Mouse (Mus musculus) liver, embryonic 16.5 days (tissue): ENCODE measurements around the gene Asna1. TPM values are rescaled to one million over a fixed set of nuclear protein-coding genes. Genes with fewer than 3 reads are reported as not detected.

Experiments used
- ATAC-seq: fragments of 200-750 bp; cut with Nextera tagmentation; 2 replicates; pipeline ENCODE4 v1.8.0; 2017; ENCODE audit warnings: low read depth, mild to moderate bottlenecking, moderate number of reproducible peaks, moderate library complexity
- H3K27ac ChIP-seq: fragments of 300-500 bp; sonication (generic); 2 replicates; pipeline ENCODE4 v1.5.1; 2014; ENCODE audit warnings: mild to moderate bottlenecking, low read length
- H3K27me3 ChIP-seq: fragments of 300-500 bp; sonication (generic); 2 replicates; pipeline ENCODE4 v1.6.1; 2014; ENCODE audit warnings: low read depth, low read length, mixed read lengths; ENCODE audit not compliant: control insufficient read depth, insufficient read depth
- H3K36me3 ChIP-seq: fragments of 300-500 bp; sonication (generic); 2 replicates; pipeline ENCODE4 v1.6.1; 2014; ENCODE audit warnings: mild to moderate bottlenecking; ENCODE audit not compliant: control insufficient read depth, insufficient read depth
- H3K4me1 ChIP-seq: fragments of 300-500 bp; sonication (generic); 2 replicates; pipeline ENCODE4 v1.6.1; 2014; ENCODE audit warnings: low read depth, low read length, mixed read lengths; ENCODE audit not compliant: control insufficient read depth
- H3K4me2 ChIP-seq: fragments of 300-500 bp; sonication (generic); 2 replicates; pipeline ENCODE4 v1.6.1; 2014; ENCODE audit warnings: low read depth, low read length, mixed read lengths
- H3K4me3 ChIP-seq: fragments of 300-500 bp; sonication (generic); 2 replicates; pipeline ENCODE4 v1.5.1; 2014; ENCODE audit warnings: low read depth, mild to moderate bottlenecking, low read length
- H3K9ac ChIP-seq: fragments of 300-500 bp; sonication (generic); 2 replicates; pipeline ENCODE4 v1.6.1; 2014; ENCODE audit warnings: low read depth, low read length
- H3K9me3 ChIP-seq: fragments of 300-500 bp; sonication (generic); replicated peaks from 2 replicates; pipeline ENCODE4 v1.6.1; 2016; ENCODE audit warnings: low read length; ENCODE audit not compliant: control insufficient read depth
- WGBS: fragments of 180-500 bp; shearing (Covaris S2); extraction: QIAGEN DNeasy Blood & Tissue Kit; methylation state at CpG from one replicate; pipeline ENCODE4 v1.1.7; 2014; ENCODE audit not compliant: insufficient replicate concordance; 5-methylcytosine and 5-hydroxymethylcytosine counted together
- polyA plus RNA-seq: library from polyadenylated mRNA; unstranded; fragments of >200 nt; fragmentation: Nextera tagmentation; extraction: Ambion mirVana; gene quantifications from 2 replicates; pipeline ENCODE4 v1.2.1, GENCODE M21; 2015

Gene Asna1
- polyA plus RNA-seq, 1 experiment from 2014 or later: 48.6 TPM

DNA sequence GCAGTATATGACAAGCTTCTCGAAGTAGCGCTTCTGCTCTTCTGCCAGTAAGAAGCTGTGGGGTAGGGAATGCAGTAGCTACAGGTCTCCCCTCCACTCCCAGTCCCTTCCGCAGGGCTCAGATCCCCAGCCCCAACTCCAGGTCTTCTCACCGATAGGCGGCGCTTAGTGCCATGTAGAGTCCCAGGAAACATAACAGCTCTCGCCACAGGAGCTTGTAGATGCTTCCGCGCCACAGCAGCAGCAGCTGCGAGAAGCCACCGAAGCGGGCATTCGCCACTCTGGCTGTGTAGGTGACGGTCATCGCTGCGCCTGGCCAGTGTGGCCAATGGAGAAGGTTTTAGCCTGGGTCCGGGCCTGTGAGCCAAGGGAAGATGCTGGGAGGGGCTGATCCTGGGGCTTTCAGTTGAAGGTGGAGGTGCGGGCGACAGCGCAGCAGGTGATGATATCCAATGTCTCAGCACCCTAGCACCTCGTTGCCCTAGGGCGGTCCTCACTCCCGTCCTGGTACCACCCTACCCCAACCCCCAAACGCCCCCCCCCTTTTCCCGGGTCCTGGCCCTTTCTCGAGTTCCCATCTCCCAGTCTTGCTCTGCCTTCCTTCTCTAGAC lies 11.7 kb downstream of the Asna1 start:
- Histone ChIP-seq H3K4me3 (no peak overlapping the region), H3K36me3 (peaks cover 6% of the 10 kb centered on the region; the same call in 1 of the 2 replicates), H3K4me1 (no peaks in the 10 kb centered on the region), H3K27me3 (peaks cover 40% of the 10 kb centered on the region), H3K9me3 (no peaks in the 10 kb centered on the region), H3K27ac (no peak overlapping the region), H3K4me2 (peak overlapping the region; percentile 41), H3K9ac (no peak overlapping the region)
- ATAC-seq: 0 out of 2 replicates have a peak, but pooled peaks have one; percentile 50
- WGBS: 3% methylated on average over 25 of the region's 26 CpGs

- H3K27ac ChIP-seq: no peak overlapping the region
- 12% methylated on average over 28 of the region's 28 CpGs for WGBS
- H3K9me3 ChIP-seq: no peaks in the 10 kb centered on the region
- no peak for ATAC-seq
- H3K9ac ChIP-seq: no peak overlapping the region
- H3K4me2 ChIP-seq: no peak overlapping the region
- H3K4me3 ChIP-seq: no peak overlapping the region
- no peaks in the 10 kb centered on the region for H3K4me1 ChIP-seq
- peaks cover 44% of the 10 kb centered on the region for H3K27me3 ChIP-seq
- H3K36me3 ChIP-seq: no peaks in the 10 kb centered on the region
These were observed 13.8 kb downstream of the Asna1 start for GRCm38 (mm10) chr8:85011242-85011641.

- no peak overlapping the region for H3K9ac ChIP-seq
- no peak overlapping the region for H3K4me3 ChIP-seq
- no peak overlapping the region for H3K4me2 ChIP-seq
- WGBS: 16% methylated on average over 25 of the region's 25 CpGs
- no peaks in the 10 kb centered on the region for H3K9me3 ChIP-seq
- peaks cover 29% of the 10 kb centered on the region for H3K27me3 ChIP-seq
- ATAC-seq: 0 out of 2 replicates have a peak, but pooled peaks have one; percentile 9
- no peaks in the 10 kb centered on the region for H3K36me3 ChIP-seq
- H3K27ac ChIP-seq: no peak overlapping the region
- no peaks in the 10 kb centered on the region for H3K4me1 ChIP-seq
These were observed 17.4 kb downstream of the Asna1 start for GRCm38 (mm10) chr8:85007686-85008085.

- H3K4me3 ChIP-seq: no peak overlapping the region
- ATAC-seq: peak; percentile 74
- H3K4me1 ChIP-seq: peaks cover 9% of the 10 kb centered on the region
- H3K9me3 ChIP-seq: no peaks in the 10 kb centered on the region
- no peak overlapping the region for H3K9ac ChIP-seq
- peak overlapping the region; percentile 14; the same call in 1 of the 2 replicates for H3K4me2 ChIP-seq
- no peaks in the 10 kb centered on the region for H3K36me3 ChIP-seq
- no peaks in the 10 kb centered on the region for H3K27me3 ChIP-seq
- no peak overlapping the region for H3K27ac ChIP-seq
- WGBS: 8% methylated on average over 19 of the region's 19 CpGs
These were observed 27.3 kb downstream of the Asna1 start for GRCm38 (mm10) chr8:84997649-84998295.

DNA sequence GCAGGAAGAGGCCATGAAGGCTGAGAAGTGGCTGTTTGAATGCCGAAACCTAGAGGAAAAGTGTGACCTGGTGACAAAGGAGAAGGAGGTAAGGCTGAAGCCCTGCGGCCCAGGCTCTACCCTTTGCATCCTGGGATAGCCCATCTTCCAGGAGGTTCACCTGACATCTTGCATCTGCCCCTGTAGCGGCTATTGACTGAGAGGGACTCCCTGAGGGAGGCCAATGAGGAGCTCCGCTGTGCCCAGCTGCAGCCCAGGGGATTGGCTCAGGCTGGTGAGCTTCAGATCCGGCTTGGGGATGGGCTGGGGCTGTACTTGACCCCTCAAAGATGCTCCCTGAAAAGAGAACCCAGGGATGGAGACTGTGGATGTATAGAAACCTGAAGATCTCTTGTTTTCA lies 28.1 kb downstream of the Asna1 start:
- Histone ChIP-seq H3K36me3 (no peaks in the 10 kb centered on the region), H3K9ac (no peak overlapping the region), H3K4me3 (no peak overlapping the region), H3K4me2 (no peak overlapping the region), H3K4me1 (peaks cover 9% of the 10 kb centered on the region), H3K9me3 (no peaks in the 10 kb centered on the region), H3K27me3 (no peaks in the 10 kb centered on the region), H3K27ac (no peak overlapping the region)
- no peak for ATAC-seq
- 79% methylated on average over 5 of the region's 5 CpGs for WGBS

- Histone ChIP-seq H3K4me2 (no peak overlapping the region), H3K36me3 (no peaks in the 10 kb centered on the region), H3K4me3 (no peak overlapping the region), H3K9ac (no peak overlapping the region), H3K4me1 (peaks cover 15% of the 10 kb centered on the region), H3K9me3 (no peaks in the 10 kb centered on the region), H3K27ac (no peak overlapping the region), H3K27me3 (no peaks in the 10 kb centered on the region)
- 62% methylated on average over 25 of the region's 25 CpGs for WGBS
- ATAC-seq: no peak
These were observed 29.4 kb downstream of the Asna1 start for GRCm38 (mm10) chr8:84995680-84996079.

DNA sequence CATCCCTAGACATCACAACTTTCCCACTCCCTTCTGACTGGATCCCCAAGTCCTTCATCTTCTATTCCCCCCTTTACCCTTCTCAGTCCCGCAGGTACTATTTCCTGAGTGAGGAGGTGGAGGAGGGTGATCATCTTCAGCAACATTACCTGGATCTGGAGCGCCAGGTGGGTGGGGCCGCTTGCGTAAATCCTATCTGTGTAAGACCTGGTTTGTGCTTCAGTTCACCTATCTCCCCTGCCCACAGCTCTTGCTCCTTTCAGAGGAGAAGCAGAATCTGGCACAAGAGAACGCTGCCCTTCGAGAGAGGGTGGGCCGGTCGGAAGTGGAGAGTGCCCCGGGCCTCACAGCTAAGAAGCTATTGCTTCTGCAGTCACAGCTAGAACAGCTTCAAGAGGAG lies 30.7 kb downstream of the Asna1 start:
- Histone ChIP-seq H3K27me3 (no peaks in the 10 kb centered on the region), H3K4me3 (no peak overlapping the region), H3K9ac (no peak overlapping the region), H3K9me3 (no peaks in the 10 kb centered on the region), H3K27ac (no peak overlapping the region), H3K4me2 (no peak overlapping the region), H3K36me3 (no peaks in the 10 kb centered on the region), H3K4me1 (peaks cover 19% of the 10 kb centered on the region)
- 80% methylated on average over 9 of the region's 9 CpGs for WGBS
- ATAC-seq: no peak

- peak overlapping the region; percentile 77 for H3K27ac ChIP-seq
- H3K4me3 ChIP-seq: peak overlapping the region; percentile 71
- H3K36me3 ChIP-seq: no peaks in the 10 kb centered on the region
- WGBS: 4% methylated on average over 15 of the region's 15 CpGs
- H3K4me1 ChIP-seq: peaks cover 28% of the 10 kb centered on the region
- H3K9me3 ChIP-seq: no peaks in the 10 kb centered on the region
- no peaks in the 10 kb centered on the region for H3K27me3 ChIP-seq
- peak; percentile 50 for ATAC-seq
- H3K9ac ChIP-seq: peak overlapping the region; percentile 81
- H3K4me2 ChIP-seq: peak overlapping the region; percentile 96
These were observed 34.2 kb downstream of the Asna1 start for GRCm38 (mm10) chr8:84990836-84991235.

DNA sequence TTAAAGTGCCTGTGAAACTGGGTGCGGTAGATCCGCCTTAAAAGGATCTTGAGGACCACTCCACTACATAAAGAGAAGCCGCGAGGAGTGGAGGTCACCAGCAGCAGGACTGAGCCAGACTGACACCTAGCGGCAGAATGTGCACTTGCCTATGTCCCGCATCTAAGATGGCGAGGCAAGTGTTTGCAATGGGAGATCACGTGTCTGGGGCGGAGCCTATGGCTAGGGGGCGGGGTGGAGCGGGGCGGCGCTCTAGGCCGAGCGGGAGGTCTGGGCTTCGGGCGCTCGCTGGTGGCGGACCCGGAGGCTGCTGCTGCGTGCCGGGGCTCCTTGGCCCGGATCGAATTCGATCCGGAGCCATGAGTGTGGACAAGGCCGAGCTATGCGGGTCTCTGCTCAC lies 34.7 kb downstream of the Asna1 start, which contains the start of gene Hook2:
Hook2 (plus strand) TSS at position 255 of the 400 bp plus-strand sequence.
- Histone ChIP-seq H3K27me3 (no peaks in the 10 kb centered on the region), H3K4me2 (peak within 1 kb of the TSS; percentile 96), H3K9ac (peak within 1 kb of the TSS; percentile 81), H3K27ac (peak within 1 kb of the TSS; percentile 81), H3K4me3 (peak within 1 kb of the TSS; percentile 71), H3K9me3 (no peaks in the 10 kb centered on the region), H3K36me3 (no peaks in the 10 kb centered on the region), H3K4me1 (peaks cover 33% of the 10 kb centered on the region)
- ATAC-seq: peak; percentile 81
- 0% methylated on average over 28 of the region's 28 CpGs for WGBS
